Mouse (Mus musculus) lung, embryonic 14.5 days (tissue): ENCODE results near the gene Gja3. TPM values are rescaled to one million over a fixed set of nuclear protein-coding genes. Genes with fewer than 3 reads are reported as not detected.
A peak's percentile ranks its signal among the peaks of the same experiment; 100 is the strongest.

Experiments
- ATAC-seq: fragments of 200-750 bp; cut with Nextera tagmentation; 2 replicates; pipeline ENCODE4 v1.8.0; 2017; ENCODE audit warnings: mild to moderate bottlenecking, moderate TSS enrichment, moderate library complexity; ENCODE audit not compliant: insufficient read depth
- DNase-seq: peaks from one replicate; pipeline ENCODE4 v3.0.0-alpha.2; 2015
- H3K27ac ChIP-seq: fragments of 300-500 bp; sonication (generic); 2 replicates; pipeline ENCODE4 v1.5.1; 2014; ENCODE audit warnings: low read depth, mild to moderate bottlenecking, moderate library complexity
- H3K27me3 ChIP-seq: fragments of 300-500 bp; sonication (generic); 2 replicates; pipeline ENCODE4 v1.6.1; 2014; ENCODE audit warnings: low read length, control low read depth; ENCODE audit not compliant: insufficient read depth
- H3K36me3 ChIP-seq: fragments of 300-500 bp; sonication (generic); 2 replicates; pipeline ENCODE4 v1.6.1; 2014; ENCODE audit warnings: control low read depth; ENCODE audit not compliant: insufficient read depth
- H3K4me1 ChIP-seq: fragments of 300-500 bp; sonication (generic); 2 replicates; pipeline ENCODE4 v1.6.1; 2014; ENCODE audit warnings: antibody characterized with exemption, control low read depth; ENCODE audit not compliant: insufficient read depth
- H3K4me2 ChIP-seq: fragments of 300-500 bp; sonication (generic); 2 replicates; pipeline ENCODE4 v1.6.1; 2014; ENCODE audit warnings: mild to moderate bottlenecking
- H3K4me3 ChIP-seq: fragments of 300-500 bp; sonication (generic); 2 replicates; pipeline ENCODE4 v1.5.1; 2014; ENCODE audit warnings: low read depth, low read length
- H3K9ac ChIP-seq: fragments of 300-500 bp; sonication (generic); 2 replicates; pipeline ENCODE4 v1.6.1; 2014
- H3K9me3 ChIP-seq: fragments of 300-500 bp; sonication (generic); 2 replicates; pipeline ENCODE4 v1.6.1; 2016; ENCODE audit warnings: low read depth, low read length, control low read depth
- CTCF ChIP-seq: IDR thresholded peaks from 2 replicates; pipeline ENCODE4 v1.5.1; 2016; ENCODE audit warnings: antibody characterized with exemption, low read depth
- WGBS: fragments of 180-500 bp; shearing (Covaris S2); extraction: QIAGEN DNeasy Blood & Tissue Kit; methylation state at CpG from one replicate; pipeline ENCODE4 v1.1.7; 2014; 5-methylcytosine and 5-hydroxymethylcytosine counted together
- polyA plus RNA-seq: library from polyadenylated mRNA; unstranded; fragments of >200 nt; fragmentation: Nextera tagmentation; extraction: Ambion mirVana; gene quantifications from 2 replicates; pipeline ENCODE4 v1.2.1, GENCODE M21; 2014

Gene Gja3
- polyA plus RNA-seq, 1 experiment from 2014 or later = 0.95 TPM

GRCm38 (mm10) chr14:57101623-57102022 lies 43.7 kb upstream of the Gja3 start:
- H3K4me3 ChIP-seq = no peak overlapping the region
- H3K9me3 ChIP-seq = no peaks in the 10 kb centered on the region
- ATAC-seq = no peak
- DNase-seq = no peak
- H3K27ac ChIP-seq = no peak overlapping the region
- WGBS = 64% methylated on average over 7 of the region's 7 CpGs
- peaks cover 54% of the 10 kb centered on the region for H3K27me3 ChIP-seq
- no peak overlapping the region for H3K9ac ChIP-seq
- H3K36me3 ChIP-seq = no peaks in the 10 kb centered on the region
- TF ChIP-seq CTCF = no peak
- no peak overlapping the region for H3K4me2 ChIP-seq
- H3K4me1 ChIP-seq = no peaks in the 10 kb centered on the region

DNA sequence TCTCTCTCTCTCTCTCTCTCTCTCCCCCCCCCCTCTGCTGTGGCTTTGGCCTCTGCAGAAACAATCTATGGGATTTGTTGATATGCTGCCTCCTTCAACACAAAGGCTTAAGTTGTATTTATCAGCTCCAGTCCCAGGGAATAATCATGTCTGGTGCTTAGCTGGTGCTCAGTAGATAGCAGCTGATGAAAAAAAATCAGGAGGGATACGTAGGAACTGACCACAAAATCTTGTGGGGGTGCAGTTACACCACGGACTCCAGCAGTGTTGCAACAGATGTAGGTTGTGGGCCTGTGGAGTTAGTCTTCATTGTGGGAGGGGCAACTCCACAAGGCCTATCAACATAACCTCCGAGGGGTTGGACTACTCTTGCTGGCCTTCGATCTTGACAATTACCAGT lies 38.0 kb upstream of the Gja3 start:
- ATAC-seq = no peak
- Histone ChIP-seq H3K27ac (no peak overlapping the region), H3K4me2 (no peak overlapping the region), H3K9me3 (no peaks in the 10 kb centered on the region), H3K36me3 (no peaks in the 10 kb centered on the region), H3K9ac (no peak overlapping the region), H3K4me1 (no peaks in the 10 kb centered on the region), H3K27me3 (0 out of 2 replicates have a peak, but pooled peaks cover 3% of the 10 kb centered on the region), H3K4me3 (no peak overlapping the region)
- 68% methylated on average over 4 of the region's 4 CpGs for WGBS
- no peak for TF ChIP-seq CTCF
- no peak for DNase-seq

GRCm38 (mm10) chr14:57093029-57093428 lies 35.1 kb upstream of the Gja3 start:
- ATAC-seq = no peak
- Histone ChIP-seq H3K4me3 (no peak overlapping the region), H3K4me2 (no peak overlapping the region), H3K27ac (no peak overlapping the region), H3K4me1 (no peaks in the 10 kb centered on the region), H3K9me3 (no peaks in the 10 kb centered on the region), H3K36me3 (no peaks in the 10 kb centered on the region), H3K27me3 (no peaks in the 10 kb centered on the region), H3K9ac (no peak overlapping the region)
- peak; percentile 67 for DNase-seq
- WGBS = 6% methylated on average over 8 of the region's 8 CpGs
- peak; percentile 69 for TF ChIP-seq CTCF

DNA sequence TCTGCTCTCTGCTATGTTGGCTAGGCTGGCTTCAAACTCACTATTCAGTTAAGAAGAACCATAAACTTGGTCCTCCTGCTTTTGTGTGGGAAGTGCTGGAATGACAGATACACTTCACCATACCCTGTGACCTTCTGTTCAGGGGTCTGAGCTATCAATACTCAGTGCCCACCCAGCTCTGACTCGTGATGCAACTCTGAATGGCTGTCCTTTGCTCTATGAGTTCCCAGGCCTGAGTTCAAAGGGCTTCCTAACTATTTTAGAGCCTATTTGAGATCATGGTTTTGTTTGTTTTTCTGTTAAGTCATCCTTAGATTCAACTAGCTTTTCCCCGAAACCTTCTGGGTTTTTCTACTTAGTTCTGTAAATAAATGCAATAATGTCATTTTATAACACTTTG lies 32.1 kb upstream of the Gja3 start:
- ATAC-seq = no peak

DNA sequence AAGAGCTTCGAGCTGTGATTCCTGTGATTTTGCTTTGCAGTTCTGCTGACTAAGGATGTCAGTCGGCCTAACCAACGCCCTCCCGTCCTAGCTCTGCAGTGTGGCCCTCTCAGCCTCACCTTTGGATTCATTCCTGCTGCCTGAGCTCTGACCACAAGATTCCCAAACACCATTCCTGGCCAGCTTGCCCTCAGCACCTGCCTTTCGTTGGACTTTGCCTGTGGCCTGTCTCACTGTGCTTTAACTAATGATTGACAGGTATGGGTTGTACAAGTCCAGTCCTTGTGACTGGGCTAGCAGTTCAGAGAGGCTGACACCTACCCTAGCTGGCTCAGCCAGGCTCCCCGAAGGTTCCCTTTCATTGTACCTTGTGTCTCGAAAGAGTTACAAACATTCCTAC lies 31.2 kb upstream of the Gja3 start:
- DNase-seq (no peak), ATAC-seq (no peak)
- 81% methylated on average over 7 of the region's 7 CpGs for WGBS

More for the DNA sequence above, 32.1 kb upstream of the Gja3 start:
- 26% methylated on average over 2 of the region's 2 CpGs for WGBS
- Histone ChIP-seq H3K36me3 (no peaks in the 10 kb centered on the region), H3K9me3 (no peaks in the 10 kb centered on the region), H3K4me3 (no peak overlapping the region), H3K9ac (no peak overlapping the region), H3K27me3 (no peaks in the 10 kb centered on the region), H3K27ac (no peak overlapping the region), H3K4me2 (no peak overlapping the region), H3K4me1 (no peaks in the 10 kb centered on the region)
- TF ChIP-seq CTCF = no peak
- DNase-seq = no peak

GRCm38 (mm10) chr14:57084180-57084668 lies 26.3 kb upstream of the Gja3 start:
- DNase-seq = peak; percentile 65
- Histone ChIP-seq H3K4me2 (peak overlapping the region; percentile 2; the same call in 1 of the 2 replicates), H3K9me3 (no peaks in the 10 kb centered on the region), H3K27ac (peak overlapping the region; percentile 10; the same call in 1 of the 2 replicates), H3K27me3 (no peaks in the 10 kb centered on the region), H3K36me3 (no peaks in the 10 kb centered on the region), H3K9ac (no peak overlapping the region), H3K4me3 (no peak overlapping the region), H3K4me1 (no peaks in the 10 kb centered on the region; the same call in 1 of the 2 replicates)
- WGBS = 8% methylated on average over 11 of the region's 11 CpGs
- peak; percentile 47 for ATAC-seq
- TF ChIP-seq CTCF = no peak

More for the DNA sequence above, 31.2 kb upstream of the Gja3 start:
- Histone ChIP-seq H3K27ac (no peak overlapping the region), H3K4me2 (no peak overlapping the region), H3K4me1 (no peaks in the 10 kb centered on the region; the same call in 1 of the 2 replicates), H3K27me3 (no peaks in the 10 kb centered on the region), H3K9me3 (no peaks in the 10 kb centered on the region), H3K4me3 (no peak overlapping the region), H3K9ac (no peak overlapping the region), H3K36me3 (no peaks in the 10 kb centered on the region)
- no peak for TF ChIP-seq CTCF

- Histone ChIP-seq H3K9me3 (no peaks in the 10 kb centered on the region), H3K27ac (no peak overlapping the region), H3K4me3 (no peak overlapping the region), H3K9ac (no peak overlapping the region), H3K36me3 (no peaks in the 10 kb centered on the region), H3K4me1 (no peaks in the 10 kb centered on the region; the same call in 1 of the 2 replicates), H3K27me3 (no peaks in the 10 kb centered on the region), H3K4me2 (no peak overlapping the region)
- no peak for DNase-seq
- no peak for TF ChIP-seq CTCF
- WGBS = 97% methylated on average over 1 of the region's 1 CpGs
- ATAC-seq = no peak
These were observed 25.0 kb upstream of the Gja3 start for GRCm38 (mm10) chr14:57082863-57083262.
